Mouse (Mus musculus): ENCODE measurements at regions not wholly inside any gene's neighbourhood (a gene's known extent, or its start where the extent isn't known, plus 50 kb on each side); places are given as distances from the start of the nearest gene placed in this dataset.

- WGBS: 48% methylated on average over 5 of the region's 5 CpGs
Measured at GRCm38 (mm10) chr5:4304201-4304600, 112.0 kb downstream of the Mterf1b start.

GRCm38 (mm10) chr5:4308514-4308913 is 116.3 kb downstream of the Mterf1b start:
- WGBS: 75% methylated on average over 5 of the region's 5 CpGs
- H3K27ac ChIP-seq (replicated peaks; ENCODE audit: low read depth, low read length): no peak overlapping the region
- DNase-seq (no peak), ATAC-seq (ENCODE audit: low FRiP score, low TSS enrichment) (no peak)
- no peak overlapping the region for H3K9ac ChIP-seq (replicated peaks; ENCODE audit: low read length)
- no peaks in the 10 kb centered on the region for H3K9me3 ChIP-seq (ENCODE audit: control insufficient read depth, low read length)
- peaks cover 2% of the 10 kb centered on the region; the same call in 1 of the 2 replicates for H3K4me1 ChIP-seq (ENCODE audit: control insufficient read depth, insufficient read depth, low read length)
- no peaks in the 10 kb centered on the region for H3K36me3 ChIP-seq (ENCODE audit: control insufficient read depth, insufficient read depth, low read length)
- no peak overlapping the region for H3K4me3 ChIP-seq (replicated peaks; ENCODE audit: low read depth, low read length)
- H3K27me3 ChIP-seq (ENCODE audit: control insufficient read depth, insufficient read depth, low read length): no peaks in the 10 kb centered on the region
- H3K4me2 ChIP-seq (ENCODE audit: low read length): no peak overlapping the region

More at GRCm38 (mm10) chr5:4304201-4304600, 112.0 kb downstream of the Mterf1b start:
- no peak for ATAC-seq (ENCODE audit: low FRiP score, low TSS enrichment)
- no peak for DNase-seq
- Histone ChIP-seq H3K9me3 (ENCODE audit: control insufficient read depth, low read length) (no peaks in the 10 kb centered on the region), H3K4me1 (ENCODE audit: control insufficient read depth, insufficient read depth, low read length) (peaks cover 5% of the 10 kb centered on the region; the same call in 1 of the 2 replicates), H3K4me2 (ENCODE audit: low read length) (no peak overlapping the region), H3K4me3 (replicated peaks; ENCODE audit: low read depth, low read length) (no peak overlapping the region), H3K36me3 (ENCODE audit: control insufficient read depth, insufficient read depth, low read length) (no peaks in the 10 kb centered on the region), H3K27me3 (ENCODE audit: control insufficient read depth, insufficient read depth, low read length) (no peaks in the 10 kb centered on the region), H3K9ac (replicated peaks; ENCODE audit: low read length) (no peak overlapping the region), H3K27ac (replicated peaks; ENCODE audit: low read depth, low read length) (no peak overlapping the region)

- no peak for DNase-seq
- Histone ChIP-seq H3K4me3 (replicated peaks; ENCODE audit: low read depth, low read length) (no peak overlapping the region), H3K27ac (replicated peaks; ENCODE audit: low read depth, low read length) (no peak overlapping the region), H3K27me3 (ENCODE audit: control insufficient read depth, insufficient read depth, low read length) (no peaks in the 10 kb centered on the region), H3K4me2 (ENCODE audit: low read length) (no peak overlapping the region), H3K36me3 (ENCODE audit: control insufficient read depth, insufficient read depth, low read length) (no peaks in the 10 kb centered on the region), H3K9me3 (ENCODE audit: control insufficient read depth, low read length) (no peaks in the 10 kb centered on the region), H3K4me1 (ENCODE audit: control insufficient read depth, insufficient read depth, low read length) (no peaks in the 10 kb centered on the region), H3K9ac (replicated peaks; ENCODE audit: low read length) (no peak overlapping the region)
- no peak for ATAC-seq (ENCODE audit: low FRiP score, low TSS enrichment)
- 88% methylated on average over 4 of the region's 4 CpGs for WGBS
Measured at GRCm38 (mm10) chr5:4311169-4311568, 119.0 kb downstream of the Mterf1b start.

GRCm38 (mm10) chr5:4311599-4311998 is 119.4 kb downstream of the Mterf1b start:
- Histone ChIP-seq H3K27ac (replicated peaks; ENCODE audit: low read depth, low read length) (no peak overlapping the region), H3K4me1 (ENCODE audit: control insufficient read depth, insufficient read depth, low read length) (no peaks in the 10 kb centered on the region), H3K27me3 (ENCODE audit: control insufficient read depth, insufficient read depth, low read length) (no peaks in the 10 kb centered on the region), H3K9me3 (ENCODE audit: control insufficient read depth, low read length) (no peaks in the 10 kb centered on the region), H3K4me3 (replicated peaks; ENCODE audit: low read depth, low read length) (no peak overlapping the region), H3K4me2 (ENCODE audit: low read length) (no peak overlapping the region), H3K36me3 (ENCODE audit: control insufficient read depth, insufficient read depth, low read length) (no peaks in the 10 kb centered on the region), H3K9ac (replicated peaks; ENCODE audit: low read length) (no peak overlapping the region)
- ATAC-seq (ENCODE audit: low FRiP score, low TSS enrichment) (no peak), DNase-seq (no peak)
- 60% methylated on average over 4 of the region's 4 CpGs for WGBS

- H3K27me3 ChIP-seq (ENCODE audit: control insufficient read depth, insufficient read depth, low read length): no peaks in the 10 kb centered on the region
- H3K9me3 ChIP-seq (ENCODE audit: control insufficient read depth, low read length): no peaks in the 10 kb centered on the region
- no peaks in the 10 kb centered on the region for H3K4me1 ChIP-seq (ENCODE audit: control insufficient read depth, insufficient read depth, low read length)
- WGBS: 73% methylated on average over 14 of the region's 14 CpGs
- no peak overlapping the region for H3K27ac ChIP-seq (replicated peaks; ENCODE audit: low read depth, low read length)
- no peak overlapping the region for H3K9ac ChIP-seq (replicated peaks; ENCODE audit: low read length)
- H3K36me3 ChIP-seq (ENCODE audit: control insufficient read depth, insufficient read depth, low read length): no peaks in the 10 kb centered on the region
- DNase-seq (no peak), ATAC-seq (ENCODE audit: low FRiP score, low TSS enrichment) (no peak)
- H3K4me2 ChIP-seq (ENCODE audit: low read length): no peak overlapping the region
- H3K4me3 ChIP-seq (replicated peaks; ENCODE audit: low read depth, low read length): no peak overlapping the region
Measured at GRCm38 (mm10) chr5:4312675-4313074, 120.5 kb downstream of the Mterf1b start.

GRCm38 (mm10) chr5:4322634-4323386 is 130.6 kb downstream of the Mterf1b start:
- H3K4me2 ChIP-seq (ENCODE audit: low read length): no peak overlapping the region
- no peak overlapping the region for H3K27ac ChIP-seq (replicated peaks; ENCODE audit: low read depth, low read length)
- DNase-seq: no peak
- ATAC-seq (ENCODE audit: low FRiP score, low TSS enrichment): no peak
- no peak overlapping the region for H3K4me3 ChIP-seq (replicated peaks; ENCODE audit: low read depth, low read length)
- H3K9me3 ChIP-seq (ENCODE audit: control insufficient read depth, low read length): no peaks in the 10 kb centered on the region
- no peak overlapping the region for H3K9ac ChIP-seq (replicated peaks; ENCODE audit: low read length)
- no peaks in the 10 kb centered on the region for H3K36me3 ChIP-seq (ENCODE audit: control insufficient read depth, insufficient read depth, low read length)
- WGBS: 88% methylated on average over 8 of the region's 8 CpGs
- H3K27me3 ChIP-seq (ENCODE audit: control insufficient read depth, insufficient read depth, low read length): no peaks in the 10 kb centered on the region
- H3K4me1 ChIP-seq (ENCODE audit: control insufficient read depth, insufficient read depth, low read length): no peaks in the 10 kb centered on the region

GRCm38 (mm10) chr5:4323387-4323704 is 131.2 kb downstream of the Mterf1b start:
- Histone ChIP-seq H3K27ac (replicated peaks; ENCODE audit: low read depth, low read length) (no peak overlapping the region), H3K4me2 (ENCODE audit: low read length) (no peak overlapping the region), H3K9ac (replicated peaks; ENCODE audit: low read length) (no peak overlapping the region), H3K9me3 (ENCODE audit: control insufficient read depth, low read length) (no peaks in the 10 kb centered on the region), H3K27me3 (ENCODE audit: control insufficient read depth, insufficient read depth, low read length) (no peaks in the 10 kb centered on the region), H3K36me3 (ENCODE audit: control insufficient read depth, insufficient read depth, low read length) (no peaks in the 10 kb centered on the region), H3K4me1 (ENCODE audit: control insufficient read depth, insufficient read depth, low read length) (no peaks in the 10 kb centered on the region), H3K4me3 (replicated peaks; ENCODE audit: low read depth, low read length) (no peak overlapping the region)
- no peak for ATAC-seq (ENCODE audit: low FRiP score, low TSS enrichment)
- 93% methylated on average over 2 of the region's 2 CpGs for WGBS
- no peak for DNase-seq

- ATAC-seq (ENCODE audit: low FRiP score, low TSS enrichment): no peak
- no peaks in the 10 kb centered on the region for H3K4me1 ChIP-seq (ENCODE audit: control insufficient read depth, insufficient read depth, low read length)
- no peaks in the 10 kb centered on the region for H3K27me3 ChIP-seq (ENCODE audit: control insufficient read depth, insufficient read depth, low read length)
- no peak overlapping the region for H3K4me2 ChIP-seq (ENCODE audit: low read length)
- H3K27ac ChIP-seq (replicated peaks; ENCODE audit: low read depth, low read length): no peak overlapping the region
- no peaks in the 10 kb centered on the region for H3K9me3 ChIP-seq (ENCODE audit: control insufficient read depth, low read length)
- no peaks in the 10 kb centered on the region for H3K36me3 ChIP-seq (ENCODE audit: control insufficient read depth, insufficient read depth, low read length)
- DNase-seq: no peak
- 47% methylated on average over 3 of the region's 3 CpGs for WGBS
- no peak overlapping the region for H3K4me3 ChIP-seq (replicated peaks; ENCODE audit: low read depth, low read length)
- H3K9ac ChIP-seq (replicated peaks; ENCODE audit: low read length): no peak overlapping the region
Measured at GRCm38 (mm10) chr5:4325813-4326212, 133.6 kb downstream of the Mterf1b start.

- Histone ChIP-seq H3K27me3 (ENCODE audit: control insufficient read depth, insufficient read depth, low read length) (no peaks in the 10 kb centered on the region), H3K4me3 (replicated peaks; ENCODE audit: low read depth, low read length) (no peak overlapping the region), H3K36me3 (ENCODE audit: control insufficient read depth, insufficient read depth, low read length) (no peaks in the 10 kb centered on the region), H3K4me1 (ENCODE audit: control insufficient read depth, insufficient read depth, low read length) (no peaks in the 10 kb centered on the region), H3K4me2 (ENCODE audit: low read length) (no peak overlapping the region), H3K27ac (replicated peaks; ENCODE audit: low read depth, low read length) (no peak overlapping the region), H3K9me3 (ENCODE audit: control insufficient read depth, low read length) (no peaks in the 10 kb centered on the region), H3K9ac (replicated peaks; ENCODE audit: low read length) (no peak overlapping the region)
- DNase-seq (no peak), ATAC-seq (ENCODE audit: low FRiP score, low TSS enrichment) (no peak)
- 57% methylated on average over 8 of the region's 8 CpGs for WGBS
Measured at GRCm38 (mm10) chr5:4326309-4327014, 134.3 kb downstream of the Mterf1b start.

Measured in midbrain, embryonic 14.5 days (tissue).